Mouse (Mus musculus) heart, postnatal 0 days (tissue): ENCODE results near the gene Pou2f3.

Experiments
- CTCF ChIP-seq: IDR thresholded peaks from 2 replicates; pipeline ENCODE4 v1.5.1; 2016; ENCODE audit warnings: antibody characterized with exemption, control low read depth, low read depth
- EP300 ChIP-seq: IDR thresholded peaks from 2 replicates; pipeline ENCODE4 v1.6.1; 2016; ENCODE audit warnings: antibody characterized with exemption, low read depth

- TF ChIP-seq CTCF (no peak), EP300 (no peak)
These were observed 95.3 kb downstream of the Pou2f3 start for GRCm38 (mm10) chr9:43114833-43115232.
